Mouse (Mus musculus): Measurements from ENCODE around the gene Apcs. TPM values are rescaled to one million over a fixed set of nuclear protein-coding genes. Genes with fewer than 3 reads are reported as not detected.

Gene Apcs
- not detected in 2 replicates for polyA plus RNA-seq (2014; fragmentation: Nextera tagmentation; extraction: Ambion mirVana)

- Histone ChIP-seq H3K27ac (ENCODE audit: low read depth, low read length) (no peak within 1 kb of the TSS), H3K4me1 (replicated peaks; ENCODE audit: control insufficient read depth, insufficient read depth, low read length) (no peaks in the 10 kb centered on the region), H3K27me3 (ENCODE audit: control insufficient read depth, insufficient read depth, low read length) (no peaks in the 10 kb centered on the region), H3K36me3 (ENCODE audit: control insufficient read depth, insufficient read depth, low read length) (no peaks in the 10 kb centered on the region), H3K4me3 (ENCODE audit: low read depth, low read length) (no peak within 1 kb of the TSS), H3K4me2 (replicated peaks; ENCODE audit: low read depth, low read length) (no peak within 1 kb of the TSS), H3K9ac (ENCODE audit: low read depth, low read length) (no peak within 1 kb of the TSS), H3K9me3 (ENCODE audit: control insufficient read depth, low read length) (no peaks in the 10 kb centered on the region)
- ATAC-seq (ENCODE audit: low FRiP score) (no peak), DNase-seq (ENCODE audit: low spot score) (no peak)
- WGBS, result 60% methylated on average over 2 of the region's 2 CpGs
Measured at GRCm38 (mm10) chr1:172894777-172895357, at the start of gene Apcs. Gene Apcs (minus strand): TSS chr1:172895041.

GRCm38 (mm10) chr1:172932197-172932596 is 37.4 kb upstream of the Apcs start:
- no peak for ATAC-seq (ENCODE audit: low FRiP score)
- no peaks in the 10 kb centered on the region for H3K36me3 ChIP-seq (ENCODE audit: control insufficient read depth, insufficient read depth, low read length)
- no peak overlapping the region for H3K4me2 ChIP-seq (replicated peaks; ENCODE audit: low read depth, low read length)
- H3K4me3 ChIP-seq (ENCODE audit: low read depth, low read length), result no peak overlapping the region
- H3K4me1 ChIP-seq (replicated peaks; ENCODE audit: control insufficient read depth, insufficient read depth, low read length), result no peaks in the 10 kb centered on the region
- no peak overlapping the region for H3K9ac ChIP-seq (ENCODE audit: low read depth, low read length)
- H3K27me3 ChIP-seq (ENCODE audit: control insufficient read depth, insufficient read depth, low read length), result no peaks in the 10 kb centered on the region
- H3K9me3 ChIP-seq (ENCODE audit: control insufficient read depth, low read length), result no peaks in the 10 kb centered on the region
- no peak overlapping the region for H3K27ac ChIP-seq (ENCODE audit: low read depth, low read length)
- WGBS, result 98% methylated on average over 2 of the region's 2 CpGs
- DNase-seq (ENCODE audit: low spot score), result no peak

DNA sequence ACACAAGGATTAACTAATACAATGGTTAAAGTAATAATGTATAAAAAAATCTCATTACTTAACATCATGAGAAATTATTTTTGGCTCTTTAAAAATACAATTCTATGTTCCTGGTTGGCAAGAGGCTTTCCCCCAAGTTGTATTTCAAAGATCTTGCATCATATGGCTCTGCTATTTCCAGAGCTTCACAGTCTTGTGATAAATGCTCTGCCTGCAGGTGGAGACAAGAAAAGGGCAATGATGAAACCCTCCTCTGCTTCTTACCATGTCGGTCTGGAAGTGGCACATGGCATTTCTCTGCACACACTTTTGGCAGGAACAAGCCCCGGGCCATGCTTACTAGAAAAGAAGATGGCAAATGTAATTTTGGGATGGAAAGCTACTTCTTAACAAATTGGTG is 23.6 kb upstream of the Apcs start:
- no peak for ATAC-seq (ENCODE audit: low FRiP score)
- no peaks in the 10 kb centered on the region for H3K27me3 ChIP-seq (ENCODE audit: control insufficient read depth, insufficient read depth, low read length)
- 93% methylated on average over 2 of the region's 2 CpGs for WGBS

DNA sequence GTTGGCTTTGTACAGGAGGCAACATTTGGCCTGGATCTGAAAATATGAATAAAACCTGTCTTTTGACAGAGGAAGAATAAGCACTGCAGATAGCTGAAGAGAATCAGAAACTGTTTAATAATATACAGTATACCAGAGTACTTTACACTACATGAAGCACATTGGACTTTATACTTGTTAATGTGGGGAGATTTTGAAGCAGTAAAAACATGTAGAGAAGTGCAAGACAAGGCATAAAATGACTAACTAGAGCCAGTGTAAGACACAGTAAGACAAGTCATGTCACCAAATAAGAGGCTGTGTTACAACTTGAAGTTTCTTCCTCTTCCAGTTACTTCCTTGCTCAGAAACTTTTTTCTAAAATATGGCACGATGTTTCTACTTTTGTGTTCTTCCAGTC is 22.3 kb upstream of the Apcs start:
- Histone ChIP-seq H3K27me3 (ENCODE audit: control insufficient read depth, insufficient read depth, low read length) (no peaks in the 10 kb centered on the region), H3K27ac (ENCODE audit: low read depth, low read length) (no peak overlapping the region), H3K9ac (ENCODE audit: low read depth, low read length) (no peak overlapping the region), H3K4me1 (replicated peaks; ENCODE audit: control insufficient read depth, insufficient read depth, low read length) (no peaks in the 10 kb centered on the region), H3K9me3 (ENCODE audit: control insufficient read depth, low read length) (no peaks in the 10 kb centered on the region), H3K4me3 (ENCODE audit: low read depth, low read length) (no peak overlapping the region), H3K4me2 (replicated peaks; ENCODE audit: low read depth, low read length) (no peak overlapping the region), H3K36me3 (ENCODE audit: control insufficient read depth, insufficient read depth, low read length) (no peaks in the 10 kb centered on the region)
- DNase-seq (ENCODE audit: low spot score) (no peak), ATAC-seq (ENCODE audit: low FRiP score) (no peak)
- WGBS, result 77% methylated on average over 1 of the region's 1 CpGs

More for the DNA sequence above, 23.6 kb upstream of the Apcs start:
- H3K4me3 ChIP-seq (ENCODE audit: low read depth, low read length), result no peak overlapping the region
- no peak overlapping the region for H3K27ac ChIP-seq (ENCODE audit: low read depth, low read length)
- H3K9me3 ChIP-seq (ENCODE audit: control insufficient read depth, low read length), result no peaks in the 10 kb centered on the region
- no peaks in the 10 kb centered on the region for H3K4me1 ChIP-seq (replicated peaks; ENCODE audit: control insufficient read depth, insufficient read depth, low read length)
- no peak overlapping the region for H3K4me2 ChIP-seq (replicated peaks; ENCODE audit: low read depth, low read length)
- no peak overlapping the region for H3K9ac ChIP-seq (ENCODE audit: low read depth, low read length)
- no peaks in the 10 kb centered on the region for H3K36me3 ChIP-seq (ENCODE audit: control insufficient read depth, insufficient read depth, low read length)
- no peak for DNase-seq (ENCODE audit: low spot score)

- ATAC-seq (ENCODE audit: low FRiP score) (no peak), DNase-seq (ENCODE audit: low spot score) (no peak)
- Histone ChIP-seq H3K27me3 (ENCODE audit: control insufficient read depth, insufficient read depth, low read length) (no peaks in the 10 kb centered on the region), H3K27ac (ENCODE audit: low read depth, low read length) (no peak overlapping the region), H3K36me3 (ENCODE audit: control insufficient read depth, insufficient read depth, low read length) (no peaks in the 10 kb centered on the region), H3K9ac (ENCODE audit: low read depth, low read length) (no peak overlapping the region), H3K4me3 (ENCODE audit: low read depth, low read length) (no peak overlapping the region), H3K4me1 (replicated peaks; ENCODE audit: control insufficient read depth, insufficient read depth, low read length) (no peaks in the 10 kb centered on the region), H3K9me3 (ENCODE audit: control insufficient read depth, low read length) (no peaks in the 10 kb centered on the region), H3K4me2 (replicated peaks; ENCODE audit: low read depth, low read length) (no peak overlapping the region)
Measured at GRCm38 (mm10) chr1:172903313-172903712, 8.5 kb upstream of the Apcs start.

- 84% methylated on average over 2 of the region's 2 CpGs for WGBS
- no peak overlapping the region for H3K27ac ChIP-seq (ENCODE audit: low read depth, low read length)
- H3K27me3 ChIP-seq (ENCODE audit: control insufficient read depth, insufficient read depth, low read length), result no peaks in the 10 kb centered on the region
- no peak for ATAC-seq (ENCODE audit: low FRiP score)
- no peak overlapping the region for H3K4me2 ChIP-seq (replicated peaks; ENCODE audit: low read depth, low read length)
- no peak overlapping the region for H3K9ac ChIP-seq (ENCODE audit: low read depth, low read length)
- H3K4me1 ChIP-seq (replicated peaks; ENCODE audit: control insufficient read depth, insufficient read depth, low read length), result no peaks in the 10 kb centered on the region
- no peaks in the 10 kb centered on the region for H3K36me3 ChIP-seq (ENCODE audit: control insufficient read depth, insufficient read depth, low read length)
- DNase-seq (ENCODE audit: low spot score), result no peak
- H3K4me3 ChIP-seq (ENCODE audit: low read depth, low read length), result no peak overlapping the region
- H3K9me3 ChIP-seq (ENCODE audit: control insufficient read depth, low read length), result no peaks in the 10 kb centered on the region
Measured at GRCm38 (mm10) chr1:172895435-172895834, 594 bp upstream of the Apcs start.

DNA sequence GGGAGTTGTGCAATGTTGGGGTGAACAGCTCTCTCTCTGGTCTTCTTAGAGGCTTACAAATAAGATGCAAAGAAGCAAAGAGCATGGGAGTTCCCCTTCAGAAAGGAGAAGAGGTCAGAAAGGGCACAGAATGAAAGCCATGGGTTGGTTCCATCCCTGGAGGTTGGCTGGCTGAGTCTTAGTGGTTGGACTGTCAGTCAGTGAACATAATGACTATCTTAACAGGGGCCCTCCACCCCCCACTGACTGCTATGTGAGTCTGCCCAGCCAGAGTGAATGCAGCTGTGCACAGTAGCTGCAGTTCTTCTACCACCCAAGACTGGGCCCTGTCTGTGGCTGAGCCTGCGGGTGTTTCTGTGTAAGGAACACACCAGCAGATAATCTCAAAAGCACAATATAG is 18.2 kb downstream of the Apcs start:
- H3K36me3 ChIP-seq (ENCODE audit: control insufficient read depth, insufficient read depth, low read length), result no peaks in the 10 kb centered on the region
- no peak overlapping the region for H3K4me2 ChIP-seq (replicated peaks; ENCODE audit: low read depth, low read length)
- no peak for DNase-seq (ENCODE audit: low spot score)
- no peak for ATAC-seq (ENCODE audit: low FRiP score)
- H3K27me3 ChIP-seq (ENCODE audit: control insufficient read depth, insufficient read depth, low read length), result no peaks in the 10 kb centered on the region
- no peaks in the 10 kb centered on the region for H3K9me3 ChIP-seq (ENCODE audit: control insufficient read depth, low read length)
- WGBS, result 59% methylated on average over 1 of the region's 1 CpGs
- H3K9ac ChIP-seq (ENCODE audit: low read depth, low read length), result no peak overlapping the region
- no peak overlapping the region for H3K27ac ChIP-seq (ENCODE audit: low read depth, low read length)
- H3K4me1 ChIP-seq (replicated peaks; ENCODE audit: control insufficient read depth, insufficient read depth, low read length), result no peaks in the 10 kb centered on the region
- no peak overlapping the region for H3K4me3 ChIP-seq (ENCODE audit: low read depth, low read length)

DNA sequence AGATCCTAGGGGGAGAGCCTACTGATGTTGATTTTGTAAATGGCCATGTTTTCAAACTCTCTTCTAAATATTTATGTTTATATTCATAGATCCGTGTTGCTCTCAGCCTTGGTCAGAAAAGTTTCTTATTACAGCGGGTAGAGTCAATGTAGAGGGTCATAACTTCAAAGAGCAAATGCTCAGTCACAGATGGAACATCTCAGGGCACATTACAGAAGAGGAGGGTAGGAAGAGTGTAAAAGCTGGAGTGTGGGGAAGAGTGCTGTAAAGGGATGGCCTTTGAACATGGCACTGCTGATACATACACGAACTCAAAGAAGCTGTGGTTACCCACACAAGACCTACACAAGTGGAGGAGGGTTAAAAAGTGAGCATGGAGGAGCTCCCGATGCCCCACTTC is 19.6 kb downstream of the Apcs start:
- H3K27ac ChIP-seq (ENCODE audit: low read depth, low read length), result no peak overlapping the region
- no peaks in the 10 kb centered on the region for H3K27me3 ChIP-seq (ENCODE audit: control insufficient read depth, insufficient read depth, low read length)
- no peaks in the 10 kb centered on the region for H3K36me3 ChIP-seq (ENCODE audit: control insufficient read depth, insufficient read depth, low read length)
- H3K9ac ChIP-seq (ENCODE audit: low read depth, low read length), result no peak overlapping the region
- no peak overlapping the region for H3K4me2 ChIP-seq (replicated peaks; ENCODE audit: low read depth, low read length)
- WGBS, result 80% methylated on average over 4 of the region's 4 CpGs
- ATAC-seq (ENCODE audit: low FRiP score), result no peak
- H3K4me3 ChIP-seq (ENCODE audit: low read depth, low read length), result no peak overlapping the region
- no peaks in the 10 kb centered on the region for H3K9me3 ChIP-seq (ENCODE audit: control insufficient read depth, low read length)
- no peak for DNase-seq (ENCODE audit: low spot score)
- no peaks in the 10 kb centered on the region for H3K4me1 ChIP-seq (replicated peaks; ENCODE audit: control insufficient read depth, insufficient read depth, low read length)

- no peak for ATAC-seq (ENCODE audit: low FRiP score)
- no peak overlapping the region for H3K4me2 ChIP-seq (replicated peaks; ENCODE audit: low read depth, low read length)
Measured at GRCm38 (mm10) chr1:172848171-172848570, 46.7 kb downstream of the Apcs start.

More at GRCm38 (mm10) chr1:172848171-172848570, 46.7 kb downstream of the Apcs start:
- DNase-seq (ENCODE audit: low spot score), result no peak
- Histone ChIP-seq H3K4me1 (replicated peaks; ENCODE audit: control insufficient read depth, insufficient read depth, low read length) (no peaks in the 10 kb centered on the region), H3K27ac (ENCODE audit: low read depth, low read length) (no peak overlapping the region), H3K36me3 (ENCODE audit: control insufficient read depth, insufficient read depth, low read length) (no peaks in the 10 kb centered on the region), H3K9ac (ENCODE audit: low read depth, low read length) (no peak overlapping the region), H3K9me3 (ENCODE audit: control insufficient read depth, low read length) (no peaks in the 10 kb centered on the region), H3K4me3 (ENCODE audit: low read depth, low read length) (no peak overlapping the region), H3K27me3 (ENCODE audit: control insufficient read depth, insufficient read depth, low read length) (no peaks in the 10 kb centered on the region)
- 90% methylated on average over 2 of the region's 2 CpGs for WGBS

All from hindbrain, embryonic 11.5 days (tissue).